Mouse (Mus musculus): ENCODE results near the gene Bpifb2.

Bpifb2 gene

GRCm38 (mm10) chr2:153931125-153931524 is 56.3 kb downstream of the Bpifb2 start:
- no peak for DNase-seq (ENCODE audit: low spot score)

- DNase-seq (ENCODE audit: low spot score), result no peak
Measured at GRCm38 (mm10) chr2:153933311-153933710, 58.5 kb downstream of the Bpifb2 start.

GRCm38 (mm10) chr2:153935348-153935747 is 60.5 kb downstream of the Bpifb2 start:
- no peak for DNase-seq (ENCODE audit: low spot score)

GRCm38 (mm10) chr2:153937843-153938242 is 63.0 kb downstream of the Bpifb2 start, which contains the start of gene Bpifb4:
Gene Bpifb4, plus strand, starts transcription at chr2:153938212.
- DNase-seq (ENCODE audit: low spot score), result no peak

GRCm38 (mm10) chr2:153943537-153943936 is 68.7 kb downstream of the Bpifb2 start:
- peak; percentile 76 for DNase-seq (ENCODE audit: low spot score)

- no peak for DNase-seq (ENCODE audit: low spot score)
Measured at GRCm38 (mm10) chr2:153944567-153944966, 69.7 kb downstream of the Bpifb2 start.

All from testis, postnatal 10 days (tissue).